Mouse (Mus musculus): ENCODE results near the gene Ndufb10. TPM values are rescaled to one million over a fixed set of nuclear protein-coding genes. Genes with fewer than 3 reads are reported as not detected.

The Ndufb10 gene
- total RNA-seq (2021) = 100 to 1,000 TPM; 916 to 992 TPM
- polyA plus RNA-seq (2012; rRNA removed) = 1,269 and 1,412 TPM in 2 replicates
- long read RNA-seq, transcript Ndufb10-204 (2 exons, 430 nt) = minor isoform, 22 of 1,117 reads
- long read RNA-seq, transcript Ndufb10-201 (4 exons, 732 nt) = major isoform, 1,052 of 1,117 reads
- long read RNA-seq, partial matches to known transcripts = 21 of 1,117 reads
- long read RNA-seq, other reads (novel, unspliced or antisense) = 20 of 1,117 reads

GRCm38 (mm10) chr17:24724184-24724583, at the start of gene Ndufb10:
TSS of gene Ndufb10 (minus strand) at chr17:24724478.
- Histone ChIP-seq H3K4me3 (peak within 1 kb of the TSS; percentile 73), H3K36me3 (ENCODE audit: control insufficient read depth, insufficient read depth, low read length) (peaks cover 12% of the 10 kb centered on the region), H3K9ac (ENCODE audit: low read depth, low read length) (peak within 1 kb of the TSS; percentile 97), H3K4me1 (ENCODE audit: control insufficient read depth, insufficient read depth, low read length) (peaks cover 7% of the 10 kb centered on the region), H3K79me2 (replicated peaks; ENCODE audit: control insufficient read depth, insufficient read depth, low read length) (no peaks in the 10 kb centered on the region), H3K27ac (peak within 1 kb of the TSS; percentile 98), H3K27me3 (ENCODE audit: control insufficient read depth, insufficient read depth, low read length) (no peaks in the 10 kb centered on the region)
- intact Hi-C loops (cut with DNase I) = no loop called here
- DNase-seq = peak; percentile 95 to 97
- peak; percentile 95 for TF ChIP-seq CTCF (IDR thresholded peaks at IDR 0.05)
- TF ChIP-seq POLR2A (IDR thresholded peaks at IDR 0.05; ENCODE audit: insufficient read depth, low read depth, low read length) = peak; percentile 99
- peak; percentile 79 for TF ChIP-seq EP300 (IDR thresholded peaks at IDR 0.05; ENCODE audit: insufficient read depth, low read depth, low read length)
- WGBS = under 1% methylated on average over 30 of the region's 30 CpGs

GRCm38 (mm10) chr17:24773241-24773640, 49.0 kb upstream of the Ndufb10 start:
- intact Hi-C loops (cut with DNase I) = no loop called here
- WGBS = 79% methylated on average over 5 of the region's 5 CpGs
- no peak overlapping the region for H3K9ac ChIP-seq (ENCODE audit: low read depth, low read length)
- H3K4me3 ChIP-seq = no peak overlapping the region
- H3K36me3 ChIP-seq (ENCODE audit: control insufficient read depth, insufficient read depth, low read length) = no peaks in the 10 kb centered on the region
- TF ChIP-seq CTCF (IDR thresholded peaks at IDR 0.05) (0 out of 2 replicates have a peak, but pooled peaks have one; percentile 9), EP300 (IDR thresholded peaks at IDR 0.05; ENCODE audit: insufficient read depth, low read depth, low read length) (no peak)
- H3K27ac ChIP-seq = no peak overlapping the region
- no peaks in the 10 kb centered on the region for H3K27me3 ChIP-seq (ENCODE audit: control insufficient read depth, insufficient read depth, low read length)
- no peaks in the 10 kb centered on the region for H3K4me1 ChIP-seq (ENCODE audit: control insufficient read depth, insufficient read depth, low read length)
- no peak for DNase-seq
- H3K79me2 ChIP-seq (replicated peaks; ENCODE audit: control insufficient read depth, insufficient read depth, low read length) = no peaks in the 10 kb centered on the region

GRCm38 (mm10) chr17:24769146-24769545, 44.9 kb upstream of the Ndufb10 start:
- Histone ChIP-seq H3K27ac (no peak overlapping the region), H3K9ac (ENCODE audit: low read depth, low read length) (no peak overlapping the region), H3K27me3 (ENCODE audit: control insufficient read depth, insufficient read depth, low read length) (no peaks in the 10 kb centered on the region), H3K36me3 (ENCODE audit: control insufficient read depth, insufficient read depth, low read length) (no peaks in the 10 kb centered on the region), H3K79me2 (replicated peaks; ENCODE audit: control insufficient read depth, insufficient read depth, low read length) (no peaks in the 10 kb centered on the region), H3K4me3 (no peak overlapping the region), H3K4me1 (ENCODE audit: control insufficient read depth, insufficient read depth, low read length) (no peaks in the 10 kb centered on the region)
- WGBS = 31% methylated on average over 3 of the region's 3 CpGs
- no peak for DNase-seq
- TF ChIP-seq CTCF (IDR thresholded peaks at IDR 0.05) (no peak), POLR2A (IDR thresholded peaks at IDR 0.05; ENCODE audit: insufficient read depth, low read depth, low read length) (no peak), EP300 (IDR thresholded peaks at IDR 0.05; ENCODE audit: insufficient read depth, low read depth, low read length) (no peak)
- intact Hi-C loops (cut with DNase I) = no loop called here

- intact Hi-C loops (cut with DNase I) = no loop called here
- Histone ChIP-seq H3K4me3 (no peak overlapping the region), H3K36me3 (ENCODE audit: control insufficient read depth, insufficient read depth, low read length) (no peaks in the 10 kb centered on the region), H3K9ac (ENCODE audit: low read depth, low read length) (no peak overlapping the region), H3K4me1 (ENCODE audit: control insufficient read depth, insufficient read depth, low read length) (no peaks in the 10 kb centered on the region), H3K79me2 (replicated peaks; ENCODE audit: control insufficient read depth, insufficient read depth, low read length) (no peaks in the 10 kb centered on the region), H3K27me3 (ENCODE audit: control insufficient read depth, insufficient read depth, low read length) (no peaks in the 10 kb centered on the region), H3K27ac (no peak overlapping the region)
- no peak for TF ChIP-seq POLR2A (IDR thresholded peaks at IDR 0.05; ENCODE audit: insufficient read depth, low read depth, low read length)
- TF ChIP-seq CTCF (IDR thresholded peaks at IDR 0.05) = no peak
- TF ChIP-seq EP300 (IDR thresholded peaks at IDR 0.05; ENCODE audit: insufficient read depth, low read depth, low read length) = no peak
- 40% methylated on average over 12 of the region's 12 CpGs for WGBS
- no peak for DNase-seq
These were observed 42.1 kb upstream of the Ndufb10 start for GRCm38 (mm10) chr17:24766266-24766875.

- Histone ChIP-seq H3K4me3 (no peak overlapping the region), H3K4me1 (ENCODE audit: control insufficient read depth, insufficient read depth, low read length) (no peaks in the 10 kb centered on the region), H3K27ac (no peak overlapping the region), H3K9ac (ENCODE audit: low read depth, low read length) (no peak overlapping the region), H3K36me3 (ENCODE audit: control insufficient read depth, insufficient read depth, low read length) (no peaks in the 10 kb centered on the region), H3K79me2 (replicated peaks; ENCODE audit: control insufficient read depth, insufficient read depth, low read length) (no peaks in the 10 kb centered on the region), H3K27me3 (ENCODE audit: control insufficient read depth, insufficient read depth, low read length) (no peaks in the 10 kb centered on the region)
- TF ChIP-seq POLR2A (IDR thresholded peaks at IDR 0.05; ENCODE audit: insufficient read depth, low read depth, low read length) (no peak), EP300 (IDR thresholded peaks at IDR 0.05; ENCODE audit: insufficient read depth, low read depth, low read length) (no peak), CTCF (IDR thresholded peaks at IDR 0.05) (no peak)
- 39% methylated on average over 21 of the region's 22 CpGs for WGBS
- intact Hi-C loops (cut with DNase I) = no loop called here
- no peak for DNase-seq
These were observed 41.0 kb upstream of the Ndufb10 start for GRCm38 (mm10) chr17:24765016-24765905.
